Mouse (Mus musculus) spleen, adult 2 months (tissue): ENCODE results near the gene Ugt1a8.
"Not testable (repeated sequence)": the region's sequence is repeated elsewhere in the genome, so short reads cannot be mapped to it uniquely, and the experiment has no call there.

ENCODE experiments used
- CTCF ChIP-seq: fragments of 200-500 bp; IDR thresholded peaks from 2 replicates; pipeline ENCODE4 v1.5.1; 2011; ENCODE audit warnings: mild to moderate bottlenecking, inconsistent platforms; ENCODE audit not compliant: insufficient read depth, insufficient read length, insufficient replicate concordance; ENCODE audit errors: extremely low read depth
- POLR2A ChIP-seq: fragments of 200-500 bp; IDR thresholded peaks from 2 replicates; pipeline ENCODE4 v1.6.1; 2011; ENCODE audit warnings: low read depth, low read length, inconsistent platforms

GRCm38 (mm10) chr1:88225301-88225700 lies 137.7 kb downstream of the Ugt1a8 start:
- not testable (repeated sequence) for TF ChIP-seq CTCF, POLR2A
